Mouse (Mus musculus): ENCODE results near the gene Arsg. TPM values are rescaled to one million over a fixed set of nuclear protein-coding genes. Genes with fewer than 3 reads are reported as not detected.
"Not testable (repeated sequence)": the region's sequence is repeated elsewhere in the genome, so short reads cannot be mapped to it uniquely, and the experiment has no call there.

The Arsg gene
- total and polyA plus RNA-seq, 3 experiments = 0.79 to 3.3 (median 1.4) TPM

- TF ChIP-seq ZC3H11A (IDR thresholded peaks at IDR 0.05; ENCODE audit: low read depth, low read length) (no peak), CTCF (conservative IDR thresholded peaks at IDR 0.05 in 1 of 2, IDR thresholded peaks at IDR 0.05 in 1 of 2; ENCODE audit: low read depth in 2 of 2, low read length in 2 of 2) (no peak), MAFK (IDR thresholded peaks at IDR 0.05; ENCODE audit: insufficient replicate concordance, low read length) (no peak)
These were observed 18.7 kb downstream of the Arsg start (continued) for GRCm38 (mm10) chr11:109491844-109492243.

DNA sequence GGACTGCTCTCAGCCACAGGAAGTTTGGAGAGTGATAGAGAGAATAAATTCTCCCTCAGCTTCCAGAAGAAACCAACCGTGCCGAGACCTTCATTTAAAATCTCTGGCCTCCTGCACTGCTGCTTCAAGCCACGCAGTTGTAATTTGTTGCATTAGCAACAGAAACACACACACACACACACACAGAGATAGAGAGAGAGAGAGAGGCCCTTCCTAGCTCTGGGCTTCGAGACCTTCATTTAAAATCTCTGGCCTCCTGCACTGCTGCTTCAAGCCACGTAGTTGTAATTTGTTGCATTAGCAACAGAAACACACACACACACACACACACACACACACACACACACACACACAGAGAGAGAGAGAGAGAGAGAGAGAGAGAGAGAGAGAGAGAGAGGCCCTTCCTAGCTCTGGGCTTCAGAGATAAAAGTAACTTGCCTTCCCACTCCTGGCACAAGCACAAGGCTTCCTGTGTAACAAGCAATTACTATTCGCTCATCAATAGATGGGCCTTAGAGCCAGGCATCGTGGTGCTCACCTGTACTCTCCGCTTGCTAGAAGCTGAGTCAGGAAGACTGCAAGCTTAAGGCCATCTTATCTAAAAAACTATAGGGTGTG is 19.8 kb downstream of the Arsg start:
- H3K79me2 ChIP-seq (replicated peaks; ENCODE audit: control insufficient read depth, extremely low read depth, insufficient read depth, poor library complexity, severe bottlenecking); H3K27me3 ChIP-seq (replicated peaks); H3K4me2 ChIP-seq (ENCODE audit: insufficient read depth, low read depth, poor library complexity, severe bottlenecking); DNase-seq (ENCODE audit: extremely low read depth); H3K27ac ChIP-seq (ENCODE audit: insufficient read depth, low read depth); H3K9ac ChIP-seq (ENCODE audit: insufficient read depth, low read depth); H3K9me3 ChIP-seq (replicated peaks; ENCODE audit: low read length); in situ Hi-C loops (cut with MboI; ENCODE audit: low pct_ligation_motif_present, low pct_unique_long_range_greater_than_20kb, low sequenced_read_pairs); H3K4me3 ChIP-seq (replicated peaks in 1 of 3; ENCODE audit: low read depth in 2 of 3, low read length in 2 of 3, poor library complexity in 1 of 3); dilution Hi-C loops (cut with MboI; ENCODE audit: extremely low pct_ligation_motif_present, extremely low pct_unique_long_range_greater_than_20kb, low sequenced_read_pairs); H3K36me3 ChIP-seq (replicated peaks in 1 of 2; ENCODE audit: control insufficient read depth in 1 of 2, insufficient read depth in 1 of 2, low read length in 1 of 2): not testable (repeated sequence)
- H3K4me1 ChIP-seq (ENCODE audit: control insufficient read depth in 1 of 2, insufficient read depth in 2 of 2) = peaks cover 15 to 53% of the 10 kb centered on the region in 2 experiments

GRCm38 (mm10) chr11:109494890-109495770 is 22.0 kb downstream of the Arsg start:
- peaks cover 23 to 61% of the 10 kb centered on the region in 2 experiments for H3K4me1 ChIP-seq (ENCODE audit: control insufficient read depth in 1 of 2, insufficient read depth in 2 of 2)
- in situ Hi-C loops (cut with MboI; ENCODE audit: low pct_ligation_motif_present, low pct_unique_long_range_greater_than_20kb, low sequenced_read_pairs) (no loop called here), dilution Hi-C loops (cut with MboI; ENCODE audit: extremely low pct_ligation_motif_present, extremely low pct_unique_long_range_greater_than_20kb, low sequenced_read_pairs) (no loop called here)
- no peaks in the 10 kb centered on the region for H3K27me3 ChIP-seq (replicated peaks)
- no peaks in the 10 kb centered on the region for H3K9me3 ChIP-seq (replicated peaks; ENCODE audit: low read length)
- peak; percentile 89 for DNase-seq (ENCODE audit: extremely low read depth)
- H3K79me2 ChIP-seq (replicated peaks; ENCODE audit: control insufficient read depth, extremely low read depth, insufficient read depth, poor library complexity, severe bottlenecking) = no peaks in the 10 kb centered on the region
- peak overlapping the region; percentile 60 for H3K9ac ChIP-seq (ENCODE audit: insufficient read depth, low read depth)
- peaks cover 0 to 10% of the 10 kb centered on the region in 2 experiments for H3K36me3 ChIP-seq (replicated peaks in 1 of 2; ENCODE audit: control insufficient read depth in 1 of 2, insufficient read depth in 1 of 2, low read length in 1 of 2)
- H3K4me2 ChIP-seq (ENCODE audit: insufficient read depth, low read depth, poor library complexity, severe bottlenecking) = peak overlapping the region; percentile 73
- peak overlapping the region; percentile 42 to 58 (median 51) for H3K4me3 ChIP-seq (replicated peaks in 1 of 3; ENCODE audit: low read depth in 2 of 3, low read length in 2 of 3, poor library complexity in 1 of 3)
- H3K27ac ChIP-seq (ENCODE audit: insufficient read depth, low read depth) = peak overlapping the region; percentile 97
- no peak for TF ChIP-seq CTCF (conservative IDR thresholded peaks at IDR 0.05 in 1 of 2, IDR thresholded peaks at IDR 0.05 in 1 of 2; ENCODE audit: low read depth in 2 of 2, low read length in 2 of 2)
- peak; percentile 80 for TF ChIP-seq MXI1 (IDR thresholded peaks at IDR 0.05; ENCODE audit: low read depth, low read length)
- TF ChIP-seq USF2 (conservative IDR thresholded peaks at IDR 0.05; ENCODE audit: low read depth, low read length) = no peak
- peak; percentile 4 for TF ChIP-seq RAD21 (IDR thresholded peaks at IDR 0.05; ENCODE audit: low read depth, low read length)
- TF ChIP-seq POLR2AphosphoS2 (IDR thresholded peaks at IDR 0.05; ENCODE audit: low read depth, low read length) = no peak
- TF ChIP-seq IRF4 (IDR thresholded peaks at IDR 0.05; ENCODE audit: low read depth, low read length) = peak; percentile 94
- TF ChIP-seq MYC (IDR thresholded peaks at IDR 0.05; ENCODE audit: low read depth, low read length) = peak; percentile 72
- peak; percentile 69; the same call in 1 of the 2 replicates for TF ChIP-seq CHD2 (IDR thresholded peaks at IDR 0.05; ENCODE audit: low read length)
- 0 out of 2 replicates have a peak, but pooled peaks have one; percentile 28 for TF ChIP-seq E2F4 (IDR thresholded peaks at IDR 0.05; ENCODE audit: insufficient replicate concordance, low read depth, low read length)
- no peak for TF ChIP-seq GABPA (IDR thresholded peaks at IDR 0.05; ENCODE audit: insufficient replicate concordance, low read depth, low read length)
- TF ChIP-seq MEF2A (IDR thresholded peaks at IDR 0.05; ENCODE audit: borderline replicate concordance, low read depth, low read length) = peak; percentile 98
- peak; percentile 70 for TF ChIP-seq BHLHE40 (IDR thresholded peaks at IDR 0.05; ENCODE audit: low read depth, low read length)
- no peak; the same call in 1 of the 2 replicates for TF ChIP-seq HCFC1 (IDR thresholded peaks at IDR 0.05; ENCODE audit: low read depth, low read length)
- peak; percentile 83 for TF ChIP-seq TCF12 (IDR thresholded peaks at IDR 0.05; ENCODE audit: low read depth, low read length)
- TF ChIP-seq ZKSCAN1 (IDR thresholded peaks at IDR 0.05; ENCODE audit: borderline replicate concordance, low read depth, low read length) = no peak
- no peak for TF ChIP-seq ZC3H11A (IDR thresholded peaks at IDR 0.05; ENCODE audit: low read depth, low read length)
- peak; percentile 94 for TF ChIP-seq EP300 (IDR thresholded peaks at IDR 0.05; ENCODE audit: low read length)
- TF ChIP-seq UBTF (IDR thresholded peaks at IDR 0.05; ENCODE audit: low read depth, low read length) = peak; percentile 30; the same call in 1 of the 2 replicates
- TF ChIP-seq ZMIZ1 (IDR thresholded peaks at IDR 0.05; ENCODE audit: low read depth, low read length) = peak; percentile 17
- TF ChIP-seq MAX (IDR thresholded peaks at IDR 0.05; ENCODE audit: low read length) = peak; percentile 10
- TF ChIP-seq CHD1 (IDR thresholded peaks at IDR 0.05; ENCODE audit: low read depth, low read length) = no peak
- TF ChIP-seq KAT2A (IDR thresholded peaks at IDR 0.05; ENCODE audit: insufficient replicate concordance, low read length) = no peak
- TF ChIP-seq USF1 (IDR thresholded peaks at IDR 0.05; ENCODE audit: low read depth, low read length) = no peak; the same call in 1 of the 2 replicates
- TF ChIP-seq ELF1 (IDR thresholded peaks at IDR 0.05; ENCODE audit: low read depth, low read length) = no peak; the same call in 1 of the 2 replicates
- peak; percentile 96 for TF ChIP-seq JUND (conservative IDR thresholded peaks at IDR 0.05; ENCODE audit: low read depth, low read length)
- peak; percentile 44 for TF ChIP-seq SMC3 (IDR thresholded peaks at IDR 0.05; ENCODE audit: low read depth, low read length)

All from CH12.LX (cell line).